Mouse (Mus musculus) stomach, embryonic 14.5 days (tissue): ENCODE results near the gene Mttp. TPM values are rescaled to one million over a fixed set of nuclear protein-coding genes. Genes with fewer than 3 reads are reported as not detected.
A peak's percentile ranks its signal among the peaks of the same experiment; 100 is the strongest.

Experiments used
- ATAC-seq: fragments of 200-750 bp; cut with Nextera tagmentation; 2 replicates; pipeline ENCODE4 v1.8.0; 2017; ENCODE audit warnings: low read depth, moderate TSS enrichment; ENCODE audit not compliant: insufficient number of reproducible peaks, insufficient read depth, low FRiP score
- H3K27ac ChIP-seq: fragments of 300-500 bp; sonication (generic); 2 replicates; pipeline ENCODE4 v1.5.1; 2014; ENCODE audit warnings: mild to moderate bottlenecking, low read length, moderate library complexity, mixed read lengths
- H3K27me3 ChIP-seq: fragments of 300-500 bp; sonication (generic); 2 replicates; pipeline ENCODE4 v1.6.1; 2014; ENCODE audit warnings: low read length, control low read depth, mixed read lengths; ENCODE audit not compliant: control insufficient read depth, insufficient read depth
- H3K36me3 ChIP-seq: fragments of 300-500 bp; sonication (generic); 2 replicates; pipeline ENCODE4 v1.6.1; 2014; ENCODE audit warnings: mild to moderate bottlenecking, control low read depth, low read length, moderate library complexity, mixed read lengths; ENCODE audit not compliant: control insufficient read depth, insufficient read depth
- H3K4me1 ChIP-seq: fragments of 300-500 bp; sonication (generic); 2 replicates; pipeline ENCODE4 v1.6.1; 2014; ENCODE audit warnings: low read length, control low read depth, mixed read lengths; ENCODE audit not compliant: control insufficient read depth, insufficient read depth
- H3K4me2 ChIP-seq: fragments of 300-500 bp; sonication (generic); replicated peaks from 2 replicates; pipeline ENCODE4 v1.6.1; 2014; ENCODE audit warnings: low read depth, low read length, control low read depth
- H3K4me3 ChIP-seq: fragments of 300-500 bp; sonication (generic); 2 replicates; pipeline ENCODE4 v1.5.1; 2014; ENCODE audit warnings: low read depth, low read length, control low read depth
- H3K9ac ChIP-seq: fragments of 300-500 bp; sonication (generic); replicated peaks from 2 replicates; pipeline ENCODE4 v1.6.1; 2014; ENCODE audit warnings: low read depth, mild to moderate bottlenecking, control low read depth, low read length, moderate library complexity, mixed read lengths
- H3K9me3 ChIP-seq: fragments of 300-500 bp; sonication (generic); 2 replicates; pipeline ENCODE4 v1.6.1; 2016; ENCODE audit warnings: low read depth, low read length, control low read depth; ENCODE audit not compliant: control insufficient read depth
- WGBS: fragments of 180-500 bp; shearing (Covaris S2); extraction: QIAGEN DNeasy Blood & Tissue Kit; methylation state at CpG from one replicate; pipeline ENCODE4 v1.1.7; 2014; 5-methylcytosine and 5-hydroxymethylcytosine counted together
- polyA plus RNA-seq: library from polyadenylated mRNA; unstranded; fragments of >200 nt; fragmentation: Nextera tagmentation; extraction: Ambion mirVana; gene quantifications from 2 replicates; pipeline ENCODE4 v1.2.1, GENCODE M21; 2014

The Mttp gene
- polyA plus RNA-seq, 1 experiment from 2014 or later, result 8.8 TPM

DNA sequence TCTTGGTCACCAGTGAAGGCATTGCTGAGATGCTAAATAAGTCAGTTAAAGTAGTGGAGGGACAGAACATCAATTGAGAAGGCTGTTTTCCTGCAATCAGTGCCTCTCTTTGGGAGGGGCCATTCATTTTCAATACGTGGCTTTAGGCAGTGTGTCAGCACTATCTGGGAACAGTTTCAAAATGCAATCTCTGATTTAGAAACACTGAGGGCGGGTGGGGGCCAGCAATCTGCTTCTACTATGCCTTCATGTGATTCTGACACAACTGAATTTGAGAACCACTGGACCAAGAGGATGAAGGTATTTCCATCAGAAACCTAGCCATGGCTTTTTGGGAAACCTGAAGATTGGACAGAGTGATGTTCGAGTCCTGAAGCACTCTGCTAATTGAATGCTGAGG is 49.5 kb downstream of the Mttp start:
- no peak for ATAC-seq
- H3K27me3 ChIP-seq, result no peaks in the 10 kb centered on the region
- 71% methylated on average over 3 of the region's 3 CpGs for WGBS
- no peak overlapping the region for H3K4me2 ChIP-seq
- H3K4me1 ChIP-seq, result no peaks in the 10 kb centered on the region
- H3K9ac ChIP-seq, result no peak overlapping the region
- no peaks in the 10 kb centered on the region for H3K9me3 ChIP-seq
- H3K4me3 ChIP-seq, result no peak overlapping the region
- no peak overlapping the region for H3K27ac ChIP-seq
- H3K36me3 ChIP-seq, result no peaks in the 10 kb centered on the region

DNA sequence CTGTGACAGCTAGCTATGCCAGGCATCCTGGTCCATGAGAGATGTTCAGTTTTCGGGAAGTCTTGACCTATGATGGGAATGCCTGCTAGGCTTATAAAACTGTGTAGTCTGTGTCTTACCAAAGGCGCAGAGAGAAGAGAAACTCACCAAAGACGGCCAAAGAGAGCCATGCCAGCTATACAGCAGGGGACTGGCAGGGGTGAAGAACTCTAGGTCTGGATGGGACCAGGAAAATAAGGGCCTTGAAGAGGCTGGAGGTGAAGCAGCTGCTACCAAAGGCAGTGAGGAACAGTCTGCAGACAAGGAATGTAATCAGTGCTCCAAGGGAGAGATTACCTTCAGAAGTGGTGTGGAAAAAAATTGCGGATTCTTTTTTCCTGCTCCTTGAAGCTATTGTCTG is 60.9 kb downstream of the Mttp start:
- Histone ChIP-seq H3K4me1 (peaks cover 3% of the 10 kb centered on the region; the same call in 1 of the 2 replicates), H3K36me3 (no peaks in the 10 kb centered on the region), H3K9me3 (no peaks in the 10 kb centered on the region), H3K4me3 (no peak overlapping the region), H3K9ac (no peak overlapping the region), H3K4me2 (no peak overlapping the region), H3K27me3 (no peaks in the 10 kb centered on the region), H3K27ac (no peak overlapping the region)
- WGBS, result 78% methylated on average over 4 of the region's 4 CpGs
- ATAC-seq, result no peak

DNA sequence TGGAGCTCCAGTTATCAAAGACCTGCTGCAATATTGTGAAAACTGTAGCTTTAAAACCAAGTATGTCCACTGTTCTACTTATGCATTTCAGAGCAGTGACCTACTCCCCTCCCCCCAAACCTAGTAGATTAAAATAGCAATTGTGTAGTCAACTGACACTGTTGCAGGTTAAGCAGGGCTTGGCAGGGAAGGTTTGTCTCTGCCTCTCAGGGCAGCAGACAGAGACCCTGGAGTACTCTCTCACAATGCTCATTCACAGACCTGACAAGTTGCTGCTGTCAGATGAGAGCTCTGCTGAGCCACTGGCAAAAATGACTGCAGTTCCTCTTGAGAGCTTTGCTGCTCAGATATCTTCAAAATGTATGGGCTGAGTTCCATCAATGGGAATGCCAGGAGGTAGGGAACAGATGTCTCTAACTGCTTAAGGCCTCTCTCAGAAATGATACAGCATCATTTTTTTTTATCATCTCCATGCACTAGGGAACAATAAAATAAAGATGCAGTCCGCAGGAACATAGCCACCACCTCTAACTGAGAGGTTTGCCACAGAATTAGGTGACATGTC is 61.6 kb downstream of the Mttp start:
- H3K4me2 ChIP-seq, result no peak overlapping the region
- 88% methylated on average over 1 of the region's 1 CpGs for WGBS
- H3K36me3 ChIP-seq, result no peaks in the 10 kb centered on the region
- no peak overlapping the region for H3K27ac ChIP-seq
- ATAC-seq, result no peak
- no peaks in the 10 kb centered on the region for H3K27me3 ChIP-seq
- no peaks in the 10 kb centered on the region for H3K9me3 ChIP-seq
- H3K4me3 ChIP-seq, result no peak overlapping the region
- H3K4me1 ChIP-seq, result peaks cover 6% of the 10 kb centered on the region; the same call in 1 of the 2 replicates
- H3K9ac ChIP-seq, result no peak overlapping the region

DNA sequence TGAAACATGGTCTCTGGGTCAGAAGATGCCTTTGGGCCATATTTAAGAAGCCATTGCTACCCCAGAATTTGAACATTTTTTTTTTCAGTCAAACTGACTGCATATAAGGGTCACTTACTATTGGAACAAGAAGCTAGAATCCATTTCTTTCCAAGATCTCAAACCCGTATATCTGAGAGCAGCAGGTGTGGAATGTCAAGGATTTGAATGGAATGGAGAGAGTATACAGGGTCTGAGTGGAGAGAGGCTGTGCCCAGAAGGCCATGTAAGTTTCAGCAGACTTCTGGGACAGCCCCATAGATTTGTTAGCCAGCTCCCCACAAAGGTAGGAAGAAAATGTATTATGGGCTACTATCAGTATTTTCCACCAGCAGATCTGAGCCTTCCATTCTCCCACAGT is 66.1 kb downstream of the Mttp start:
- Histone ChIP-seq H3K9me3 (no peaks in the 10 kb centered on the region), H3K9ac (no peak overlapping the region), H3K27ac (no peak overlapping the region), H3K36me3 (no peaks in the 10 kb centered on the region), H3K4me2 (no peak overlapping the region), H3K4me1 (peaks cover 6% of the 10 kb centered on the region; the same call in 1 of the 2 replicates), H3K27me3 (no peaks in the 10 kb centered on the region), H3K4me3 (no peak overlapping the region)
- ATAC-seq, result no peak
- 19% methylated on average over 1 of the region's 1 CpGs for WGBS

DNA sequence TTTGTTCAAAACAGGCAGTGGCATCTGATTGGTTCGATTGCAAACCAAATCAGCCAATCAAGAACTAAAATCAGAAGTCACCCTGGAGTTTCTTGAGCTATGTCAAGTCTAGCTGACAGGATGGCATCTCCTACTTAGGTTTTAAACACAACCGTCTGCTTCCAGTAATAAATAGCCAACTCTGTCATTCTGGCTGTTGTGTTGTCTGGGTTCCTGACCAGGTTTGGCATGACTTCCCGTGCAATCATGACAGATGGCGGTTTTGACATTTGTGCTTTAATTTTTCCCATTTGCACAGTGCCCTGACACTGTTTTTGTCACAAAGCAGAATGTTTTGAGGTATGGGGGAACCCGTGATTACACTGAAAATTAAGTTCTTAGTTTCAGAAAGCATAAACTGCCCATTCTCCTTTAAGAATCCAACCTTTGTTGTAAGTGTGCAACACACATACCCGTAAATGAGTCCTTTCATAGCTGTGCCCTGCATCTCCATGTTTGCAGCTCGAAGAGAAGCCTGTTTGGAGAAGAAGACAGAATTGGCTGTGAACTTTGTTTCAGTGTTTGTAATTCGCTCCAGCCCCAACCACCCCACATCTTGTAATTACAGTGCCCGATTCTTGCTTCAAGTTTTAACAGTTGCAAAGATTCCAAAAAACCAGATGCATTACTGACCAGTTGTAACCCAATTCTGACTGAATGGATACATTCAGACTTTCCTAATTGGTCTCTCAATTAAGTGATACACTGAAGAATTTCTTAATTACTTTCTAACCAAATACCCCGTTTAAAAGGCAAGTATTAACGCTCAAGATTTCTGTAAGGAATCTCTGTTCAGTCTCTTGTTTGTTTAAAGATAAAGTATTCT is 67.1 kb downstream of the Mttp start:
- Histone ChIP-seq H3K4me2 (no peak overlapping the region), H3K36me3 (no peaks in the 10 kb centered on the region), H3K9me3 (no peaks in the 10 kb centered on the region), H3K4me3 (no peak overlapping the region), H3K27ac (0 out of 2 replicates have a peak overlapping the region, but pooled peaks have one; percentile 1), H3K4me1 (0 out of 2 replicates have a peak, but pooled peaks cover 3% of the 10 kb centered on the region), H3K27me3 (no peaks in the 10 kb centered on the region), H3K9ac (no peak overlapping the region)
- 67% methylated on average over 11 of the region's 11 CpGs for WGBS
- ATAC-seq, result no peak

DNA sequence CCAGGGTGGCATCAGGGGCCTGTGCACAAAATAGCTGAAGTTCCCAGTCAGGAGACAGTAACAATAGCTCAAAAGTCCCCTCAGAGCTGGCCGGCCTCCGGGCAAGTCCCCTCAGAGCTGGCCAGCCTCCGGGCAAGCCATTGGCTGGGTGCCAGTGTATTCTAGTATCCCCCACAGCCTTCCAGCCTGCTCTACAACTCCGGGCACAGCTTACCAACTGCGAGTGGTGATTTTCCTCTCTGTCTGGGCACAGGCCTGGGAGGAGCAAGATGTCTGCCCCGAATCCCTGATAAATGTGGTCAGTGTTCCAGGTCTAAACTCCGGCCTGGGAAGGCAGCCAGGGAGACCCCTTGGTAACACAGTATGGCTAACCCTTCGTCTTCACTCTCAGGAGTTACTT is 69.6 kb downstream of the Mttp start:
- no peak for ATAC-seq
- no peak overlapping the region for H3K4me2 ChIP-seq
- H3K36me3 ChIP-seq, result no peaks in the 10 kb centered on the region
- no peak overlapping the region for H3K9ac ChIP-seq
- 0 out of 2 replicates have a peak, but pooled peaks cover 7% of the 10 kb centered on the region for H3K4me1 ChIP-seq
- 66% methylated on average over 8 of the region's 8 CpGs for WGBS
- H3K4me3 ChIP-seq, result no peak overlapping the region
- no peaks in the 10 kb centered on the region for H3K27me3 ChIP-seq
- H3K27ac ChIP-seq, result no peak overlapping the region; the same call in 1 of the 2 replicates
- H3K9me3 ChIP-seq, result no peaks in the 10 kb centered on the region

DNA sequence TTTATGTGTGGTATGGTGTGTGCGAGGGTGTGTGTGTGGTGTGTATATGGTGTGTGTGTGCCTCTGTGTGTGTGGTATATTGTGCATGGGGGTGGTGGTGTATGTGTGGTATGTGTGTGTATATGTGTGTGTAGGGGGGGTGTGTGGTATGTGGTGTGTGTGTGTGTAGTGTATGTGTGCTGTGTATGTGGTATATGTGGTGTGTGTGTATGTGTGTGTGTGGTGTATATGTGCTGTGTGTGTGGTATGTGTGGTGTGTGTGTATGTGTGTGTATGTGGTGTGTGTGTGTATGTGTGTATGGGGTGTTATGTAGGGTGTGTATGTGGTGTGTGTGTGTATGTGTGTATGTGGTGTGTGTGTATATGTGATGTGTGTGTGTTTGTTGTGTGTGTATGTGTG is 70.6 kb downstream of the Mttp start:
- Histone ChIP-seq H3K4me3 (no peak overlapping the region), H3K4me2 (no peak overlapping the region), H3K36me3 (no peaks in the 10 kb centered on the region), H3K9ac (no peak overlapping the region), H3K27ac (no peak overlapping the region), H3K9me3 (no peaks in the 10 kb centered on the region), H3K4me1 (0 out of 2 replicates have a peak, but pooled peaks cover 7% of the 10 kb centered on the region), H3K27me3 (no peaks in the 10 kb centered on the region)
- no peak for ATAC-seq
- WGBS, result 88% methylated on average over 1 of the region's 1 CpGs

DNA sequence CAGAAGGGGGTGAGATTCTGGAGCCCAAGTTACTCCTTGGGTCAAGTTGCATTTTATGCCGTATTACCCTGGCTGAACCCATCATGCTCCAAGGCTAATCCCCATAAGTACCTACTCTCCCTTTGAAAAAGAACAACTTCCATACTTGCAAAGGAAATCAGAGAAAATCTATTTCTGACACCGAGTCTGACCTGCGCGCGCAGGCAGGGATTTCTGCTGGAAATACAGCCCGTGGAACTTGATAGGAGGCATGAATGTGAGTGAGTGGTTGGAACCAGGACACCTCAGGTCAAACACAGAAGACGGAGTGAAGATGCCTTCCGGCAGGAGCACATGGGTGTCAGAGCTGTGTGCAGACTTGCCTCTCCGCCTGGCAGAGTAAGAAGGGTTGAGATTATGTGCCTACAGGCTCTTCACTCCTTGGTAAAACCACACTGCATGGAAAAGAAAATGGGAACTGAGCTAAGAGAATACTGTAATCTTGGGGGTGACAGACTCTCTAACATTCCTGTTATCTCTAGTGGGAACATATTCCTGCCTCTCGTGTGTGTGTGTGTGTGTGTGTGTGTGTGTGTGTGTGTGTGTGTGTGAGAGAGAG is 73.2 kb downstream of the Mttp start:
- whole genome bisulfite sequencing, result 74% methylated on average over 10 of the region's 10 CpGs
- no peaks in the 10 kb centered on the region for H3K27me3 ChIP-seq
- H3K4me3 ChIP-seq, result no peak overlapping the region
- H3K36me3 ChIP-seq, result no peaks in the 10 kb centered on the region
- no peak for ATAC-seq
- H3K9me3 ChIP-seq, result no peaks in the 10 kb centered on the region
- H3K4me1 ChIP-seq, result 0 out of 2 replicates have a peak, but pooled peaks cover 4% of the 10 kb centered on the region
- H3K27ac ChIP-seq, result no peak overlapping the region
- no peak overlapping the region for H3K9ac ChIP-seq
- no peak overlapping the region for H3K4me2 ChIP-seq
